Mouse (Mus musculus): ENCODE data around the gene Kcnk5. TPM values are rescaled to one million over a fixed set of nuclear protein-coding genes. Genes with fewer than 3 reads are reported as not detected.
A peak's percentile ranks its signal among the peaks of the same experiment; 100 is the strongest.

The Kcnk5 gene
- polyA plus RNA-seq, 1 experiment from 2014 or later, result 5.1 TPM

DNA sequence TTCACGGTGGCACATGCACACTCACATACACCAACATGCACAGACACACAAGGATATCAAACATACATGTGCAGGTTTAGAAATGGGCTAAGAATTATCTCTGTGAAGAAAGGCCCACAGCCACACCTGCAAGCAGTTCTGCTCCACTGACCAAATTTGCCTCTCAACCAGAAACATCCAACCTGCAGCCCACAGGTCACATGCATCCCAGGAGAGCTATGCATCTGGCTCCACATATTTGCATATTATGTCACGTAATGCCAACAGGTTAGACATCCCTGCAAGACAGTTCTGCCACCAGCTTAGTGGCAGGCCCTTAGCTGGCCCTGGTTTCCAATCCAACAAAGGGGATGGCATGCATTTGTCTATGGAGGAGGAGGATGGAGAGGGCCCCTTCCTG lies 13.6 kb downstream of the Kcnk5 start:
- Histone ChIP-seq H3K4me2 (ENCODE audit: low read depth, low read length) (no peak overlapping the region), H3K4me3 (ENCODE audit: low read depth, low read length) (no peak overlapping the region), H3K9me3 (replicated peaks; ENCODE audit: control insufficient read depth, low read length) (no peaks in the 10 kb centered on the region), H3K27ac (ENCODE audit: low read length) (no peak overlapping the region), H3K9ac (ENCODE audit: low read depth, low read length) (no peak overlapping the region), H3K36me3 (ENCODE audit: control insufficient read depth, insufficient read depth) (no peaks in the 10 kb centered on the region), H3K4me1 (ENCODE audit: control insufficient read depth, low read depth, low read length) (peaks cover 23% of the 10 kb centered on the region), H3K27me3 (ENCODE audit: control insufficient read depth, insufficient read depth, low read depth, low read length) (no peaks in the 10 kb centered on the region)
- no peak for ATAC-seq (ENCODE audit: low read depth)
- WGBS (ENCODE audit: insufficient replicate concordance), result 73% methylated on average over 2 of the region's 2 CpGs

DNA sequence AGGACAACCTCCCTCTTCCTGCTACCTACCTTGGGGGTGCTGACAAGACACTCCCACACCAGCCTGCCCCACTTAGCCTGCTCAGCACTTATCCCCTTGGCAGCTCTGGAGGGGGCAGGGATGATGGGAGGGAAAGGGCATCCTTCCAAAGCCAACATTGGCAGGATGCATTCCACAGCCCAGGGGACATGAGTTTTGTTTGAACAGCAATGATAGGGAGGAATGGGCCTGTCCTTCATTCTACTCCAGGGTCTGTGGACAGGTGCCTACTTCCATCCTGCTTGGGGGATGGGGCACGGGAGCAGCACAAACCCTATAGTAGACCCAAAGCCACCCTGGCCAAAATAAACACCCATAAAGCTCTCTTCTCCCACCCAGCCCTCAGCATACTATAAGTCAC lies 16.2 kb downstream of the Kcnk5 start:
- ATAC-seq (ENCODE audit: low read depth), result peak; percentile 59
- H3K27ac ChIP-seq (ENCODE audit: low read length), result peak overlapping the region; percentile 41
- H3K4me2 ChIP-seq (ENCODE audit: low read depth, low read length), result no peak overlapping the region
- H3K4me3 ChIP-seq (ENCODE audit: low read depth, low read length), result no peak overlapping the region
- H3K36me3 ChIP-seq (ENCODE audit: control insufficient read depth, insufficient read depth), result no peaks in the 10 kb centered on the region
- WGBS (ENCODE audit: insufficient replicate concordance), result 85% methylated on average over 1 of the region's 1 CpGs
- no peaks in the 10 kb centered on the region for H3K27me3 ChIP-seq (ENCODE audit: control insufficient read depth, insufficient read depth, low read depth, low read length)
- no peaks in the 10 kb centered on the region for H3K9me3 ChIP-seq (replicated peaks; ENCODE audit: control insufficient read depth, low read length)
- H3K4me1 ChIP-seq (ENCODE audit: control insufficient read depth, low read depth, low read length), result peaks cover 24% of the 10 kb centered on the region
- no peak overlapping the region for H3K9ac ChIP-seq (ENCODE audit: low read depth, low read length)

DNA sequence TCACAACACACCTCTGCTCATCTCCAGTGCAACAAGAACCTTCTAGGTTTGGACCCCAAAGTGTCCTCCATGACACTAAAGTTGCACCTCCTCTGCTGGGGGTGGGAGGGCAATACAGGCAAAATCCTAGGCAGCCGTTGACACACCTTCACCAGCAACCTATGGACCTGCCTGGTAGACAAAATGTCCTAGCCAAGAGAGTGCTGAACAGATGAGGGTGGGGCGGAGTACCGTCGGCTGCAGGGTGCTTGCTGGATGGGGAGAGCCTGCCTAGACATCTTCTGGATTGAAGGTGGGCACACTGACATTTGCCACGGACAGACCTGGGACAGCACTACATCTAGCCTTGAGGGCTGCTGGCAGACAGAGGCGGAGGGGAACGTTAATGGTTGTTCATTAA lies 17.2 kb downstream of the Kcnk5 start:
- H3K4me1 ChIP-seq (ENCODE audit: control insufficient read depth, low read depth, low read length), result peaks cover 23% of the 10 kb centered on the region

DNA sequence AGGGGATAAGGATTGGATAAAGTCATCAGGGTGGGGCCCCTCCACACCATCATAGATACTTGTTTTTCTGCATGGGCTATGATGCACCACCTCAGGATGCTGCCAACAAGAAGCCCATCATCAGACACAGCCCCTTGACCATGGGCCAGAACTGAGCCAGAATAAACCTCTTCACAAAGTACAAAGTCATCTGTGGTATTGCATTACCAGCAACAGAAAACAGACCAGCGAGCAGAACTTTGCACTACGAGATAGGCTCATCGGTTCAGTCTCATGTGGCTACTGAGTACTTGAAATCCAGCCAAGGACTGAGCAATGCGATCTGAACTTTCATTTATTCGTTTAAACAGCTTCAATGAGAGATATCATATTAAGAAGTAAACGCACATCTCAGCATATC lies 18.9 kb downstream of the Kcnk5 start:
- H3K4me3 ChIP-seq (ENCODE audit: low read depth, low read length), result no peak overlapping the region
- H3K9me3 ChIP-seq (replicated peaks; ENCODE audit: control insufficient read depth, low read length), result no peaks in the 10 kb centered on the region
- no peaks in the 10 kb centered on the region for H3K36me3 ChIP-seq (ENCODE audit: control insufficient read depth, insufficient read depth)
- 64% methylated on average over 6 of the region's 6 CpGs for WGBS (ENCODE audit: insufficient replicate concordance)
- ATAC-seq (ENCODE audit: low read depth), result peak; percentile 55
- H3K4me2 ChIP-seq (ENCODE audit: low read depth, low read length), result 0 out of 2 replicates have a peak overlapping the region, but pooled peaks have one; percentile 1
- peaks cover 25% of the 10 kb centered on the region for H3K4me1 ChIP-seq (ENCODE audit: control insufficient read depth, low read depth, low read length)
- H3K9ac ChIP-seq (ENCODE audit: low read depth, low read length), result no peak overlapping the region
- peak overlapping the region; percentile 77 for H3K27ac ChIP-seq (ENCODE audit: low read length)
- no peaks in the 10 kb centered on the region for H3K27me3 ChIP-seq (ENCODE audit: control insufficient read depth, insufficient read depth, low read depth, low read length)

More for the DNA sequence above, 17.2 kb downstream of the Kcnk5 start:
- Histone ChIP-seq H3K4me2 (ENCODE audit: low read depth, low read length) (peak overlapping the region; percentile 32), H3K4me3 (ENCODE audit: low read depth, low read length) (no peak overlapping the region), H3K36me3 (ENCODE audit: control insufficient read depth, insufficient read depth) (no peaks in the 10 kb centered on the region), H3K27me3 (ENCODE audit: control insufficient read depth, insufficient read depth, low read depth, low read length) (no peaks in the 10 kb centered on the region), H3K9me3 (replicated peaks; ENCODE audit: control insufficient read depth, low read length) (no peaks in the 10 kb centered on the region), H3K27ac (ENCODE audit: low read length) (peak overlapping the region; percentile 13), H3K9ac (ENCODE audit: low read depth, low read length) (no peak overlapping the region)
- WGBS (ENCODE audit: insufficient replicate concordance), result 72% methylated on average over 7 of the region's 7 CpGs
- ATAC-seq (ENCODE audit: low read depth), result peak; percentile 16; the same call in 1 of the 2 replicates

DNA sequence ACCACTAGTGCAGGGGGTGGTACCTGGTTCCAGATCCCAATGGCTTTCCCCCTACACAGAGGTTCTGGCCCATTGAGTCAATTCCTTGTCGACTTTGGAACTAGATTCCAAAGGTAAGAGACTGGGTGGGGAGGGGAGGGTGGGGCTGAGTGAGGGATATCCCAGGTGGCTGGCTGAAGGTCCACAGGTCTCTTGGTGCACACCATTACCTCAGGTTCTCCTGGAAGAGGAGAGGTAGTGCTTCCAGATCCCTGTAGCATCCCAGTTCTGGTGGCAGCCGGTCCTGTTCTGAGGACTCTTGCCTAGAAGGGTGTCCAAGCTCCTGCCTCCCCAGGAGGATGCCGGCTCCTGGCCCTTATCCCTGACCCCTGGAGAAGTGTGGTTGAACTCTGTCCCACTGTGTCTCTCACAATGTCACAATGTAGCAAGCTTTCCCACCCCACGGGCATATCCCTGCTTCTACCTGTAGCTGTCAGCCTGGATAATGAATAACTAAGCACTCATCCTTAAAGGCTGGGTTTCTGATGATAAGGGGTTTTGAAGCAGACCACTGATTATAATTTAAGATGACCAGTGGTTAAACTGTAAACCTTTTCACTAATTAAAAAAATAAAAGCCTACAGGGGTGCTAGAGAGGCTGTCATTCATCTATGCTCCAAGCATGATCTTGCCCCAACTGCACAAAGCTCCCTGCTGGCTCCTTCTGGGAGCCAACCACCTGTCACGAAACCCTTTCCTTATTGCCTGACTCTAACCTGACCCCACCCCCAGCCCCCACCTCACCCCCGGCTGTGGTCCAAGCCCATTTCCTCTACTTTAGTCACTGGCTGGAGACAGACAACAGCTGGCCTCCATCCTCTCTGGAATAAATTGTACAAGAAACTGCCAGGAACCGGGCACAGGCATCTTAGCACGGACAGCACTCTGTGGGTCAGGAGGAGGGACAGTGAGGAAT lies 22.6 kb downstream of the Kcnk5 start:
- Histone ChIP-seq H3K27me3 (ENCODE audit: control insufficient read depth, insufficient read depth, low read depth, low read length) (no peaks in the 10 kb centered on the region), H3K36me3 (ENCODE audit: control insufficient read depth, insufficient read depth) (no peaks in the 10 kb centered on the region), H3K9ac (ENCODE audit: low read depth, low read length) (no peak overlapping the region), H3K4me1 (ENCODE audit: control insufficient read depth, low read depth, low read length) (peaks cover 16% of the 10 kb centered on the region), H3K4me3 (ENCODE audit: low read depth, low read length) (no peak overlapping the region), H3K27ac (ENCODE audit: low read length) (no peak overlapping the region), H3K9me3 (replicated peaks; ENCODE audit: control insufficient read depth, low read length) (no peaks in the 10 kb centered on the region), H3K4me2 (ENCODE audit: low read depth, low read length) (no peak overlapping the region)
- WGBS (ENCODE audit: insufficient replicate concordance), result 61% methylated on average over 8 of the region's 8 CpGs
- ATAC-seq (ENCODE audit: low read depth), result no peak

DNA sequence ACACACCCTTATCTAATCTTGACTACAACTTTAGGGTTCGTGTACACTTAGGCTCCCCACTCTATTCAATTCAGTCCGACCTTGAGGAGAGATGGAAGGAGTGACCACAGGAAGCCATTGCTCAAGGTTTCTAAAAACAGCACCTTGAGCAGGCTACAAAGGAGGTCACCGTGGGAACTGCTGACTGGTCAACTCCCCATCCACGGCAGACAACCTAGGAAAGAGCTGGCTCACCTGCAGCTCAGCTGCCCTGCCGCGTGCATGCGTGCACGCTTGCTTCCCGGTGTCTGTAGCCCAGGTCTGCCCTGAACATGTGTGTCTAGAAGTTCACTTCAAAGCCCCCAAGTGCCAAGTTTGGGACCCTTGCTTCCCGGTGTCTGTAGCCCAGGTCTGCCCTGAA lies 24.0 kb downstream of the Kcnk5 start:
- Histone ChIP-seq H3K4me3 (ENCODE audit: low read depth, low read length) (no peak overlapping the region), H3K4me2 (ENCODE audit: low read depth, low read length) (no peak overlapping the region), H3K36me3 (ENCODE audit: control insufficient read depth, insufficient read depth) (no peaks in the 10 kb centered on the region), H3K4me1 (ENCODE audit: control insufficient read depth, low read depth, low read length) (peaks cover 10% of the 10 kb centered on the region), H3K27me3 (ENCODE audit: control insufficient read depth, insufficient read depth, low read depth, low read length) (no peaks in the 10 kb centered on the region), H3K9ac (ENCODE audit: low read depth, low read length) (no peak overlapping the region), H3K27ac (ENCODE audit: low read length) (no peak overlapping the region), H3K9me3 (replicated peaks; ENCODE audit: control insufficient read depth, low read length) (no peaks in the 10 kb centered on the region)
- no peak for ATAC-seq (ENCODE audit: low read depth)
- WGBS (ENCODE audit: insufficient replicate concordance), result 69% methylated on average over 10 of the region's 10 CpGs

DNA sequence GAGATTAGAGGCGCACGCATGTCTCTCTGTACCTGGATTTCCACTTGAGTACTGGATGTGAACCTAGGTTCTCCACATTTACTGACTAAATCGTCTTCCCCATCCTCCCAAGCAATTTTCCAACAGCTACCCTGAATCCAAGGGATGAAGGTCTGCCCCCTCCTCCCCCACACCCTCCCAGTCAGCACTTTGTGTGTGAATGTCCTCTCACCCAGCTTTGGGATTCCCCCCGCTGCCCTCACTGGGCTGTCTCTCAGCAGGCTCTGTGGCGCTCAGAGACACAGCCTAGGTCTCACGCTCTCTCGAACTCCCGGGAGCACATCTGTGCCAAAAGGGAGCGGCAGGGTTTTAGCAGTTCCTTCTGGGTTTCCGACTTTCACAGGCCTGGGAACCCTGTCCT lies 25.9 kb downstream of the Kcnk5 start:
- no peak overlapping the region for H3K9ac ChIP-seq (ENCODE audit: low read depth, low read length)
- H3K27ac ChIP-seq (ENCODE audit: low read length), result no peak overlapping the region
- peaks cover 4% of the 10 kb centered on the region for H3K4me1 ChIP-seq (ENCODE audit: control insufficient read depth, low read depth, low read length)
- no peaks in the 10 kb centered on the region for H3K36me3 ChIP-seq (ENCODE audit: control insufficient read depth, insufficient read depth)
- H3K27me3 ChIP-seq (ENCODE audit: control insufficient read depth, insufficient read depth, low read depth, low read length), result no peaks in the 10 kb centered on the region
- 72% methylated on average over 10 of the region's 10 CpGs for WGBS (ENCODE audit: insufficient replicate concordance)
- no peak overlapping the region for H3K4me3 ChIP-seq (ENCODE audit: low read depth, low read length)
- no peaks in the 10 kb centered on the region for H3K9me3 ChIP-seq (replicated peaks; ENCODE audit: control insufficient read depth, low read length)
- ATAC-seq (ENCODE audit: low read depth), result no peak
- H3K4me2 ChIP-seq (ENCODE audit: low read depth, low read length), result no peak overlapping the region

DNA sequence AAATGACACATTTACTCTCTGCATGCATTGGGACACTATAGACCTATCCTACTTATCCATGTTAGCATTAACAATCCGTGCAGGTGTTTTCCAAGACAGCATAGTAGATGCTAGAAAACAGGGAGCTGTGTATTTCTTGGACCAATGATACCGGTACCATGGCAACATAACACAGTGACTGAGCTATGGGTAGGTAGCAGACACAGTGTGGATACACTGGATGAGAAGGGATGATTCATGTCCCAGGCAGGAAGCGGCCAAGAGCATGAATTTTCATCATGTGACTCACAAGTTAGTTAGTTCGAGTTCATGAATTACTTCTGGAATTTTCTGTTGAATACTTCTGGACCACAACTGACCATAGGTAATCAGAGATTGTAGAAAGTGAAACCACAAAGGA lies 26.7 kb downstream of the Kcnk5 start:
- H3K9ac ChIP-seq (ENCODE audit: low read depth, low read length), result no peak overlapping the region
- H3K36me3 ChIP-seq (ENCODE audit: control insufficient read depth, insufficient read depth), result no peaks in the 10 kb centered on the region
- H3K4me3 ChIP-seq (ENCODE audit: low read depth, low read length), result no peak overlapping the region
- 65% methylated on average over 4 of the region's 4 CpGs for WGBS (ENCODE audit: insufficient replicate concordance)
- no peak for ATAC-seq (ENCODE audit: low read depth)
- no peaks in the 10 kb centered on the region for H3K27me3 ChIP-seq (ENCODE audit: control insufficient read depth, insufficient read depth, low read depth, low read length)
- peaks cover 4% of the 10 kb centered on the region for H3K4me1 ChIP-seq (ENCODE audit: control insufficient read depth, low read depth, low read length)
- H3K27ac ChIP-seq (ENCODE audit: low read length), result no peak overlapping the region
- H3K9me3 ChIP-seq (replicated peaks; ENCODE audit: control insufficient read depth, low read length), result no peaks in the 10 kb centered on the region
- H3K4me2 ChIP-seq (ENCODE audit: low read depth, low read length), result no peak overlapping the region

DNA sequence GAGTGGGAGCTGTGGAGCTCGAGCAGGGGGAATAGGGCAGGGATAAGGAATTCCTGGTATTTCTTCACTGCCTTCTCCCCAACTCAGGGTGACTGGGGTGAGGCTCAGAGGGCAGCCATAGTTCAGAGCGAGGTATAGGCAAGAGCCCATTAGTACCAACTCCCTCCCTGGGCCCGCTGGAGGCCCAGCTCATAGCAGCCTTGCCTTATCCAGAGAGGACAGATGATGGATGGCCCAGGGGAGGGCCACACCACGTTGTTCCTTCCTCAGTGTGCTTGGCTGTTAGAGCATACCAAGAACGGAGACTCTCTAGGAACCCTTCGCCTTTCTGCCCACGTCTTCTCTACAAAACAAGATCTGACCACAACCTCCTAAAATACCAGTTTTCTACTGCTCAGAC lies 27.4 kb downstream of the Kcnk5 start:
- no peak overlapping the region for H3K4me3 ChIP-seq (ENCODE audit: low read depth, low read length)
- H3K9ac ChIP-seq (ENCODE audit: low read depth, low read length), result no peak overlapping the region
- 40% methylated on average over 7 of the region's 7 CpGs for WGBS (ENCODE audit: insufficient replicate concordance)
- no peak overlapping the region for H3K27ac ChIP-seq (ENCODE audit: low read length)
- peaks cover under 1% of the 10 kb centered on the region for H3K4me1 ChIP-seq (ENCODE audit: control insufficient read depth, low read depth, low read length)
- no peaks in the 10 kb centered on the region for H3K9me3 ChIP-seq (replicated peaks; ENCODE audit: control insufficient read depth, low read length)
- no peak overlapping the region for H3K4me2 ChIP-seq (ENCODE audit: low read depth, low read length)
- H3K36me3 ChIP-seq (ENCODE audit: control insufficient read depth, insufficient read depth), result no peaks in the 10 kb centered on the region
- no peaks in the 10 kb centered on the region for H3K27me3 ChIP-seq (ENCODE audit: control insufficient read depth, insufficient read depth, low read depth, low read length)
- 0 out of 2 replicates have a peak, but pooled peaks have one; percentile 24 for ATAC-seq (ENCODE audit: low read depth)
